9 mouse cellular contexts compared by ENCODE assay signal in genomic region chr2:152376345-152376741, GRCm38 (mm10). TPM values are rescaled to one million over a fixed set of nuclear protein-coding genes. Genes with fewer than 3 reads are reported as not detected.
DNase-seq lines count a peak whose midpoint lies in the region; ATAC-seq lines count a peak whose summit lies in the region.
"Had no signal": no experiment of that assay in that cellular context is flagged by ENCODE, and none has a peak within 500 bp of the region (broad histone marks: within the 10 kb centered on the region; RNA-seq: fewer than 3 reads in every experiment).

Gene Nrsn2 (minus strand): TSS chr2:152376638.

- H3K4me2 ChIP-seq in heart, embryonic 16.5 days (ENCODE audit: low read depth, low read length) = peak within 1 kb of the TSS; percentile 9
- peak within 1 kb of the TSS; percentile 36 for H3K4me2 ChIP-seq in intestine, embryonic 14.5 days (ENCODE audit: low read length)
- peak within 1 kb of the TSS; percentile 67 for H3K4me2 ChIP-seq in midbrain, embryonic 15.5 days

- no peaks in the 10 kb centered on the region for H3K36me3 ChIP-seq in heart, embryonic 16.5 days (ENCODE audit: control insufficient read depth, insufficient read depth)
- no peaks in the 10 kb centered on the region for H3K36me3 ChIP-seq in embryonic facial prominence, embryonic 10.5 days (replicated peaks)
- H3K36me3 ChIP-seq in intestine, embryonic 14.5 days (ENCODE audit: control insufficient read depth, insufficient read depth, low read length) = no peaks in the 10 kb centered on the region
- H3K36me3 ChIP-seq in midbrain, embryonic 15.5 days (replicated peaks) = no peaks in the 10 kb centered on the region

- H3K4me3 ChIP-seq in heart, embryonic 16.5 days (ENCODE audit: low read length) = no peak within 1 kb of the TSS
- peak within 1 kb of the TSS; percentile 47 for H3K4me3 ChIP-seq in embryonic facial prominence, embryonic 10.5 days
- H3K4me3 ChIP-seq in intestine, embryonic 14.5 days (ENCODE audit: low read depth, low read length) = peak within 1 kb of the TSS; percentile 15
- H3K4me3 ChIP-seq in midbrain, embryonic 15.5 days = peak within 1 kb of the TSS; percentile 43

- peak within 1 kb of the TSS; percentile 19; the same call in 1 of the 2 replicates for H3K9ac ChIP-seq in heart, embryonic 16.5 days (ENCODE audit: low read length)
- H3K9ac ChIP-seq in intestine, embryonic 14.5 days (ENCODE audit: low read length) = no peak within 1 kb of the TSS
- peak within 1 kb of the TSS; percentile 65 for H3K9ac ChIP-seq in midbrain, embryonic 15.5 days

- no peak within 1 kb of the TSS for H3K27ac ChIP-seq in heart, embryonic 16.5 days (ENCODE audit: low read length)
- peak within 1 kb of the TSS; percentile 69 for H3K27ac ChIP-seq in embryonic facial prominence, embryonic 10.5 days (replicated peaks)
- no peak within 1 kb of the TSS for H3K27ac ChIP-seq in intestine, embryonic 14.5 days (ENCODE audit: low read depth)
- peak within 1 kb of the TSS; percentile 92 for H3K27ac ChIP-seq in midbrain, embryonic 15.5 days

- no peak for ATAC-seq in heart, embryonic 16.5 days (replicated peaks; ENCODE audit: extremely low read depth, insufficient read depth, low FRiP score)
- ATAC-seq in intestine, embryonic 14.5 days (replicated peaks; ENCODE audit: low FRiP score, low TSS enrichment, low read depth) = peak; percentile 54
- peak; percentile 88 for ATAC-seq in midbrain, embryonic 15.5 days (replicated peaks)
- ATAC-seq in monocyte, adult 5-6 weeks (replicated peaks; ENCODE audit: insufficient number of reproducible peaks, low FRiP score, low TSS enrichment, poor library complexity, severe bottlenecking) = no peak

- no peaks in the 10 kb centered on the region for H3K9me3 ChIP-seq in heart, embryonic 16.5 days (replicated peaks; ENCODE audit: control insufficient read depth, low read length)
- no peaks in the 10 kb centered on the region for H3K9me3 ChIP-seq in embryonic facial prominence, embryonic 10.5 days
- H3K9me3 ChIP-seq in intestine, embryonic 14.5 days (ENCODE audit: control insufficient read depth, low read length) = no peaks in the 10 kb centered on the region
- no peaks in the 10 kb centered on the region for H3K9me3 ChIP-seq in midbrain, embryonic 15.5 days

- no peak for DNase-seq in heart, adult 18-20 months
- DNase-seq in embryonic facial prominence, embryonic 10.5 days (ENCODE audit: low spot score) = peak; percentile 67
- DNase-seq in intestine, embryonic 14.5 days (ENCODE audit: low spot score) = peak; percentile 63
- DNase-seq in thymus, postnatal 0 days (ENCODE audit: low spot score) = no peak
- DNase-seq in MN1 (ENCODE audit: low spot score) = no peak

- 5% methylated on average over 16 of the region's 16 CpGs for WGBS in heart, embryonic 16.5 days
- WGBS in embryonic facial prominence, embryonic 10.5 days = 4% methylated on average over 16 of the region's 16 CpGs
- 3% methylated on average over 16 of the region's 16 CpGs for WGBS in intestine, embryonic 14.5 days
- WGBS in midbrain, embryonic 15.5 days = 3% methylated on average over 16 of the region's 16 CpGs

- H3K4me1 ChIP-seq in heart, embryonic 16.5 days (ENCODE audit: control insufficient read depth, insufficient read depth, low read length) = peaks cover 8% of the 10 kb centered on the region
- peaks cover 30% of the 10 kb centered on the region for H3K4me1 ChIP-seq in embryonic facial prominence, embryonic 10.5 days
- peaks cover 16% of the 10 kb centered on the region; the same call in 1 of the 2 replicates for H3K4me1 ChIP-seq in intestine, embryonic 14.5 days (replicated peaks; ENCODE audit: control insufficient read depth, insufficient read depth, low read length)
- H3K4me1 ChIP-seq in midbrain, embryonic 15.5 days = peaks cover 31% of the 10 kb centered on the region

- peaks cover 13% of the 10 kb centered on the region for H3K27me3 ChIP-seq in heart, embryonic 16.5 days (ENCODE audit: control insufficient read depth, insufficient read depth, low read length)
- H3K27me3 ChIP-seq in embryonic facial prominence, embryonic 10.5 days (replicated peaks; ENCODE audit: low read depth, poor library complexity, severe bottlenecking) = peaks cover 48% of the 10 kb centered on the region
- H3K27me3 ChIP-seq in intestine, embryonic 14.5 days (replicated peaks; ENCODE audit: control insufficient read depth, insufficient read depth, low read length) = 0 out of 2 replicates have a peak, but pooled peaks cover 6% of the 10 kb centered on the region
- no peaks in the 10 kb centered on the region for H3K27me3 ChIP-seq in midbrain, embryonic 15.5 days (replicated peaks)

RNA-seq across cellular contexts. Expression of gene Nrsn2, which starts in this region (rescaled TPM):
- polyA plus RNA-seq in heart, embryonic 16.5 days (2015; fragmentation: Nextera tagmentation; extraction: Ambion mirVana) = 1.2 and 1.3 TPM in 2 replicates
- total RNA-seq in heart, adult 18-20 months (2021) = not detected
- polyA plus RNA-seq in embryonic facial prominence, embryonic 10.5 days (2016; fragmentation: Nextera tagmentation; extraction: Ambion mirVana) = 0.87 and 2.5 TPM in 2 replicates
- 3.9 and 4.5 TPM in 2 replicates for polyA plus RNA-seq in intestine, embryonic 14.5 days (2014; fragmentation: Nextera tagmentation; extraction: Ambion mirVana)
- 49.4 and 51.0 TPM in 2 replicates for polyA plus RNA-seq in midbrain, embryonic 15.5 days (2015; fragmentation: Nextera tagmentation; extraction: Ambion mirVana)
- not detected in 3 replicates for total RNA-seq in monocyte, adult 5-6 weeks (2017)
- not detected in 2 replicates for polyA plus RNA-seq in thymus, postnatal 0 days (2015; fragmentation: Nextera tagmentation; extraction: Ambion mirVana)
- total RNA-seq: MEL had no signal

Comparison
In these comparisons a context has a peak if more than half of its experiments do, and no peak if none do; other contexts are left out.
1. ATAC-seq: peak in intestine, embryonic 14.5 days (single experiment) and midbrain, embryonic 15.5 days (single experiment); none in heart, embryonic 16.5 days (single experiment) and monocyte, adult 5-6 weeks (single experiment).
2. H3K27ac ChIP-seq: peak in embryonic facial prominence, embryonic 10.5 days (single experiment) and midbrain, embryonic 15.5 days (single experiment); none in heart, embryonic 16.5 days (single experiment) and intestine, embryonic 14.5 days (single experiment).
3. H3K4me2 ChIP-seq: peak in every context shown above with its lines; median percentile 67 in midbrain, embryonic 15.5 days; 36 in intestine, embryonic 14.5 days; 9 in heart, embryonic 16.5 days.
4. DNase-seq: peak in embryonic facial prominence, embryonic 10.5 days (single experiment) and intestine, embryonic 14.5 days (single experiment); none in heart, adult 18-20 months (0 of 2), thymus, postnatal 0 days (single experiment) and MN1 (single experiment).